Mouse (Mus musculus): ENCODE results near the gene Dap.

Dap gene

DNA sequence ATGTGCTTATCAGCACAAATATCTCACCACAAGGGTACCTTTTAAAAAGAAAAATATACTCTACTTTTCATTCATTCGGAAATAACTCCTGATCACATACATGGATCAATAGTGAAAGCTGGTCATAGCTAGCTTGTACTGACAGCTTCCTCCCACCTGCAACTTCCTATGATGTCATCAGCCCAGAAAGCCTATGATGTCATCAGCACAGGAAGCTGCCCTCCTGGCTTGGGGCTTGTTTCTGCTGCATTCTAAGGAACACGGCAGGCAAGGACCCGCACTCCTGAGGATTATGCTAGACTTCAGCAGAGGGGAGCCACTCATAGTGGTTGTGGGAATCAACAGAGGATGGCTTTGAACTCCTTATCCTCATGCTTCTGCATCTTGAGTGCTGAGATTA, 80.2 kb downstream of the Dap start:
- no peak for DNase-seq (ENCODE audit: low read depth)

GRCm38 (mm10) chr15:31305181-31305580, 81.1 kb downstream of the Dap start:
- DNase-seq (ENCODE audit: low read depth), result no peak

DNA sequence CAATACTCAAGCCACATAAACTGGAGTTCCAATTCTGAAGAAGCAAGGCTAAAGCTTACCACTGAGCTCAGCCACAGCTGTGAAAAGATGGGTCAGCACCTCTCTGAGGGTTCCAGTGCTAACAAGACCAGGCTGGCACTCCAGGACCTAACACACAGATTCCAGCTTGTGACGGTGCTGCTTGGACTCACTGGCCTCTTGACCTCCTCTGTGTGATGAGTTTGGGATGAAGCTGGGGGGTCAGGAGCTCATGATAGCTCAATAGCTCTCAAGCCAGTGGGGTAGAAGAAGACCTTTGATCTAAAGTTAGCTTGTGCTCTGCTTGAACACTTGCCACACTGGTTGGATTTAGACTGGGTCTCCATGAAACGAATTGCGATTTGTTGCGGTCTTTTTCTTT, 82.6 kb downstream of the Dap start:
- DNase-seq (ENCODE audit: low read depth), result no peak

GRCm38 (mm10) chr15:31309526-31309925, 85.4 kb downstream of the Dap start:
- DNase-seq (ENCODE audit: low read depth), result peak; percentile 29

DNA sequence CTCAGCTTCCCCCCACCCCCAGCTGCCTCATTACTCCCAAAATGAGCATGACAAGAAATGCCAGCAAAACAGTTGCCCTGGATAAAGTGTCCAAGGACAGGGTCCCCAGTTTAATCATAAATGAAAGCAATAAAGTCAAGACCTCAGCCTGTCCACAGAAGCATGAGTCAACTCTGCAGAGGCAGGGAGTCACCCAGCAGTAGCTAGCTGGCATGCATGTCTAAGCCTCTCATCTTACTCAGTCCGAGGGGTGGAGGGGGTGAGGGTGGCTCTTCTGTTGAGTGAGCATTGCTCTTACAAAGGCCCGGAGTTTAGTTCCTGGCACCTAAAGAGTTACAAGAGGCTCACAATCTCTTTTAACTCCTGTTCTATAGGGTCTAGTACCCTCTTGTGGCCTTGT, 87.9 kb downstream of the Dap start:
- DNase-seq (ENCODE audit: low read depth), result no peak

DNA sequence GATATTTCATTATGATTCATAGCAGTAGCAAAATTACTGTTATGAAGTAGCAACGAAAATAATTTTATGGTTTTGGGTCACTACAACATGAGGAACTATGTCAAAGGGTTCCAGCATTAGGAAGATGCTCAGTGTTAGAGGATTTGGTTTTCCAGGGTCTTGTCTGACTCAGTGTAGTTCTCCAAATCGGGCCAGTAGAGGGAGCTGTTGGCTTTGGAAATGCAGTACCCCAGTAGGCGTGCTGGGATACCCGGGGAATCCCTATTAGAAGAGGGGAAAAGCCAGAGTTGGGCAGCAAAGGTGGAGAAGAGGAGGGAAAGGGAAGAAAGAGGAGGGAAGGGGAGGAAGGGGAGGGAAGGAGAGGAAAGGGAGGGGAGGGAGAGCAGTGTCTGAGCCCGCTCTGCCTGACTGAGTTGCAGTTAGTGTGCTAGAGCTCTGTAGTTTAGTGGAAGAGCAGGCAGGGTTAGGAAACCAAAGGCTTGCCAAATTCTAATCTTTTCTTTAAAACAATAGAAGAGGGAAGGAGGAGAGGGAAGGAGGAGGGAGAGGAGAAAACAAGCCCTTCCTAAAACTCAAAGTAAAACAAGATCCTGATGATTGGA, 91.6 kb downstream of the Dap start:
- peak; percentile 63 for DNase-seq (ENCODE audit: low read depth)

DNA sequence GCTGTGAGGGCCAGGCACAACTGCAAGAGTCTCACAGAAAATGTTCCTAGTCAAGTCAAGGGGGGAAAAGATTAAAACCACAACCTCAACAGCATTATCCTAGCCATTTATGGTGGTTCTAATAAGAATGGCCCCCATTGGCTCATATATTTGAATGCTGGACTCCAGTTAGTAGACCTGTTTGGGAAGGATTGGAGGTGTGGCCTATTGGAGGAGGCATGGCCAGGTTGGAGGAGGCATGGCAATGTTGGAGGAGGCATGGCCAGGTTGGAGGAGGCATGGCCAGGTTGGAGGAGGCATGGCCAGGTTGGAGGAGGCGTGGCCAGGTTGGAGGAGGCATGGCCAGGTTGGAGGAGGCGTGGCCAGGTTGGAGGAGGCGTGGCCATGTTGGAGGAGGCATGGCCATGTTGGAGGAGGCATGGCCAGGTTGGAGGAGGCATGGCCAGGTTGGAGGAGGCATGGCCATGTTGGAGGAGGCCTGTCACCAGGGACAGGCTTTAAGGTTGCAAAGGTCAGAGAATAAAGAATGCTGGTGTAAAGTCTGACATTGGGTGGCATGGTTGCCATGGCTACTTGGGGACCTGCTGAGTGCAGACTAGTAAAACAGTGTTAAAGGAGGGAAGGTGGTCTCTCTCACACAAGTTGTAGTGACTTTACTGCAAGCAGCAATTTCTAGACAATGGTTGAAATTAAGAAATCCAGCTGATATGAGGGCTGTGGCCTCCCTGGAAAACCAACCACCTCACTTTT, 93.1 kb downstream of the Dap start:
- DNase-seq (ENCODE audit: low read depth), result no peak

GRCm38 (mm10) chr15:31318158-31318955, 94.2 kb downstream of the Dap start:
- DNase-seq (ENCODE audit: low read depth), result no peak

DNA sequence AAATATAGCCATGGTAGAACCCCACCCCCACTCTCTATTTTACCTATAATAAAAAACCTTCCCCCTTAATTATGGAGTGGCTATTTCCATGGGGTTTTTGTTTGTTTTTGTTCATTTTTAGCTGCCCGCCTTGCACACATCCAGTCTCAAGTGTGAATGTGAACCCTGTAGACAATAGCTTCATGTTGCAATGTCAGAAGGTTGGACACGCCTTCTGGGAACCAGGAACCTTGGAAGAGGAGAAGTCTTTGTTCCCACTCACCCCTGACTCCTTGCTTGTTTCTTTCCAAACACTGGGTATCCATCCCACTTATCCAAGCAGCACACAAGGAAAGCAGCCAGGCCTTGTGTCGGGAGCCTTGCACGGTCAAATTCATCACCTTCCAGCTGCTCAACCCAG, 94.9 kb downstream of the Dap start:
- no peak for DNase-seq (ENCODE audit: low read depth)

DNA sequence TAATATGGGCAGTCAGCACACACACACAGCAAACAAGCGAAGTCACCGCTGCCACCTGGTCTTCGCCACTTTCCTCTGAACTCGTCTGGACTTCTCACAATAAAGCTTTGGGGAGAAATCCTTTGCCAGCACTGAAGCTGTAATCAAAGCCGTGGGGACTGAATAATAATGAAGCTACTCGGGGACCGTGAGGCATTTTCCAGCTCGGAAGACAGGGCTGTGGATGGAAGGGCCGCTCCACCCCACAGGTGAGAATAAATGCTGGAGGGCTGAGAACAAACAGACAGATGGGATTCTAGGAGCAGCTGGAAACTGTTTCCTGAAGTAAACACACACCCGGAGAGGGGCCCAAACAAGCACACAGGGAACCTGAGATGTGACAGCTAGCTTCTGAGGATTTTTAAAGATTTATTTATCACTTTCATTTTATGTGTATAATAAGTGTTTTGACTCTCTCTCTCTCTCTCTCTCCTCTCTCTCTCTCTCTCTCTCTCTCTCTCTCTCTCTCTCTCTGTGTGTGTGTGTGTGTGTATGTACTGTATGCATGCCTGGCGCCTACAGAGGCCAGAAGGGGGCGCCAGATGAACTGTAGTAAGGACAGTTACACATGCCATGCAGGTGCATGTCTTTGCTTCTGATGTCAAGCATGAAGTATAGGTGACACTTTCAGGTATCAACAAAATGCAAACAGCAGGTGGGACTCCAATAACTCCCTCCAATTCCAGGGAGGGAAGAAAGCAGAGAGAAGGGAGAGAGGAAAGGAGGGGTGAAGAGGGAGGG, 96.7 kb downstream of the Dap start:
- DNase-seq (ENCODE audit: low read depth), result peak; percentile 14

DNA sequence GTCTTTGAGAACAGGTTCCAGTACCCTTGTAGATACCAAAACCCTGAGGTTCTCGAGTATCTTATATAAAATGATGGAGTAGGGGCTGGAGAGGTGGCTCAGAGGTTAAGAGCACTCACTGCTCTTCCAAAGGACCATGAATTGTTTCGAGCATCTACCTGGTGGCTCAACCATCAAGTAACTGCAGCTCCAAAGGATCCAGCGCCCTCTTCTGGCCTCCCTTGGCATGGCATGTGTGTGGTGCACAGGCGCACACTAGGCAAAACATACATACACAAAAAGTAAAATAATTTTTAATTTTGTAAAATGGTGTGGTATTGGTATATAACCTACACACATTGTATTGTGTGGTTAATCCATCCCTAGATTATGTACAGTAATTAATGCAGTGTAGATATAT, 99.6 kb downstream of the Dap start:
- peak; percentile 19 for DNase-seq (ENCODE audit: low read depth)
